Mouse (Mus musculus) frontal cortex, postnatal 10 days (tissue): ENCODE measurements around the gene Tenm4.
"Not testable (repeated sequence)": the region's sequence is repeated elsewhere in the genome, so short reads cannot be mapped to it uniquely, and the experiment has no call there.

Source experiments
- DNase-seq, 2 experiments: peaks; one replicate each; pipeline ENCODE4 v3.0.0; 2022; ENCODE audit warnings: low spot score in 2 of 2, mixed read lengths in 1 of 2

The Tenm4 gene

GRCm38 (mm10) chr7:96570965-96571364, 399.9 kb downstream of the Tenm4 start:
- no peak for DNase-seq

GRCm38 (mm10) chr7:96572995-96573394, 401.9 kb downstream of the Tenm4 start:
- no peak for DNase-seq

- DNase-seq = peak; percentile 76 to 78
These were observed 404.2 kb downstream of the Tenm4 start for GRCm38 (mm10) chr7:96575202-96575650.

- DNase-seq = no peak
These were observed 411.7 kb downstream of the Tenm4 start for GRCm38 (mm10) chr7:96582752-96583151.

- no peak for DNase-seq
These were observed 416.4 kb downstream of the Tenm4 start for GRCm38 (mm10) chr7:96587403-96587802.

GRCm38 (mm10) chr7:96588567-96588966, 417.5 kb downstream of the Tenm4 start:
- DNase-seq = no peak

GRCm38 (mm10) chr7:96595535-96596295, 424.7 kb downstream of the Tenm4 start:
- DNase-seq = no peak

- DNase-seq = no peak
These were observed 425.6 kb downstream of the Tenm4 start for GRCm38 (mm10) chr7:96596402-96597195.

- no peak for DNase-seq
These were observed 426.8 kb downstream of the Tenm4 start for GRCm38 (mm10) chr7:96597871-96598270.

- no peak for DNase-seq
These were observed 428.0 kb downstream of the Tenm4 start for GRCm38 (mm10) chr7:96599081-96599480.

- DNase-seq = no peak
These were observed 429.4 kb downstream of the Tenm4 start for GRCm38 (mm10) chr7:96600381-96600941.

GRCm38 (mm10) chr7:96604091-96604745, 433.2 kb downstream of the Tenm4 start:
- DNase-seq = no peak

- DNase-seq = no peak
These were observed 434.3 kb downstream of the Tenm4 start for GRCm38 (mm10) chr7:96605316-96605715.

GRCm38 (mm10) chr7:96609854-96610586, 439.0 kb downstream of the Tenm4 start:
- DNase-seq = no peak

GRCm38 (mm10) chr7:96617371-96617770, 446.3 kb downstream of the Tenm4 start:
- no peak for DNase-seq

- no peak for DNase-seq
These were observed 449.0 kb downstream of the Tenm4 start for GRCm38 (mm10) chr7:96619930-96620472.

- no peak for DNase-seq
These were observed 455.3 kb downstream of the Tenm4 start for GRCm38 (mm10) chr7:96626338-96626737.

- not testable (repeated sequence) for DNase-seq
These were observed 459.5 kb downstream of the Tenm4 start for GRCm38 (mm10) chr7:96630551-96630950.

- DNase-seq = no peak
These were observed 462.0 kb downstream of the Tenm4 start for GRCm38 (mm10) chr7:96633008-96633407.

GRCm38 (mm10) chr7:96635830-96636440, 464.9 kb downstream of the Tenm4 start:
- DNase-seq = no peak
